Mouse (Mus musculus) fibroblast of lung, adult 2 months (primary cell): ENCODE measurements around the gene Hdac7.

Experiments used
- DNase-seq: peaks from one replicate; pipeline ENCODE4 v3.0.0-alpha.2; 2011; ENCODE audit warnings: low read depth

Hdac7 gene

GRCm38 (mm10) chr15:97787799-97788667, 56.3 kb downstream of the Hdac7 start:
- DNase-seq, result no peak

GRCm38 (mm10) chr15:97787148-97787798, 57.0 kb downstream of the Hdac7 start:
- DNase-seq, result no peak

- peak; percentile 89 for DNase-seq
Measured at GRCm38 (mm10) chr15:97786412-97787112, 57.7 kb downstream of the Hdac7 start.

- DNase-seq, result no peak
Measured at GRCm38 (mm10) chr15:97785731-97786411, 58.4 kb downstream of the Hdac7 start.

GRCm38 (mm10) chr15:97784561-97785161, 59.6 kb downstream of the Hdac7 start:
- DNase-seq, result no peak

- no peak for DNase-seq
Measured at GRCm38 (mm10) chr15:97784092-97784559, 60.2 kb downstream of the Hdac7 start.

- DNase-seq, result no peak
Measured at GRCm38 (mm10) chr15:97782749-97783105, 61.6 kb downstream of the Hdac7 start.

GRCm38 (mm10) chr15:97781961-97782748, 62.1 kb downstream of the Hdac7 start:
- no peak for DNase-seq

- no peak for DNase-seq
Measured at GRCm38 (mm10) chr15:97780611-97781031, 63.7 kb downstream of the Hdac7 start.

GRCm38 (mm10) chr15:97779576-97779975, 64.7 kb downstream of the Hdac7 start:
- no peak for DNase-seq

- DNase-seq, result no peak
Measured at GRCm38 (mm10) chr15:97778311-97779098, 65.8 kb downstream of the Hdac7 start, which contains the start of gene Slc48a1. Gene Slc48a1, plus strand, starts transcription at chr15:97778520.

GRCm38 (mm10) chr15:97776919-97777318, 67.4 kb downstream of the Hdac7 start:
- DNase-seq, result no peak

- DNase-seq, result no peak
Measured at GRCm38 (mm10) chr15:97776514-97776913, 67.8 kb downstream of the Hdac7 start.

- DNase-seq, result no peak
Measured at GRCm38 (mm10) chr15:97773961-97774370, 70.3 kb downstream of the Hdac7 start.

- DNase-seq, result no peak
Measured at GRCm38 (mm10) chr15:97773108-97773507, 71.2 kb downstream of the Hdac7 start.

- DNase-seq, result no peak
Measured at GRCm38 (mm10) chr15:97770280-97770679, 74.0 kb downstream of the Hdac7 start.

- DNase-seq, result no peak
Measured at GRCm38 (mm10) chr15:97768192-97768591, 76.1 kb downstream of the Hdac7 start.

- DNase-seq, result no peak
Measured at GRCm38 (mm10) chr15:97767280-97768186, 76.8 kb downstream of the Hdac7 start, which contains the start of gene Rapgef3. Gene Rapgef3, minus strand, starts transcription at chr15:97767972.
